Mouse (Mus musculus): ENCODE data around the gene Cct8l1. TPM values are rescaled to one million over a fixed set of nuclear protein-coding genes. Genes with fewer than 3 reads are reported as not detected.

Gene Cct8l1
- total RNA-seq (2021), result not detected
- long read RNA-seq, experiment 1, result 0 reads
- long read RNA-seq, experiment 2, result 0 reads

GRCm38 (mm10) chr5:25515767-25516166, at the start of gene Cct8l1:
Gene Cct8l1 (plus strand): TSS chr5:25516067.
- DNase-seq (ENCODE audit: low spot score in 2 of 2), result no peak

GRCm38 (mm10) chr5:25472070-25472469, 43.8 kb upstream of the Cct8l1 start:
- no peak for DNase-seq (ENCODE audit: low spot score in 2 of 2)

- DNase-seq (ENCODE audit: low spot score in 2 of 2), result no peak
Observed at GRCm38 (mm10) chr5:25475789-25476188, 40.1 kb upstream of the Cct8l1 start.

GRCm38 (mm10) chr5:25478863-25479262, 37.0 kb upstream of the Cct8l1 start:
- DNase-seq (ENCODE audit: low spot score in 2 of 2), result no peak

- DNase-seq (ENCODE audit: low spot score in 2 of 2), result no peak
Observed at GRCm38 (mm10) chr5:25496652-25497051, 19.2 kb upstream of the Cct8l1 start.

- no peak for DNase-seq (ENCODE audit: low spot score in 2 of 2)
Observed at GRCm38 (mm10) chr5:25497369-25497719, 18.5 kb upstream of the Cct8l1 start.

GRCm38 (mm10) chr5:25497720-25498345, 18.0 kb upstream of the Cct8l1 start:
- DNase-seq (ENCODE audit: low spot score in 2 of 2), result peak; percentile 11 to 31

- DNase-seq (ENCODE audit: low spot score in 2 of 2), result peak; percentile 59 to 71
Observed at GRCm38 (mm10) chr5:25498346-25498820, 17.5 kb upstream of the Cct8l1 start, which contains the start of gene Kmt2c. Gene Kmt2c (minus strand): TSS chr5:25498783.

- peak; percentile 32 to 46 for DNase-seq (ENCODE audit: low spot score in 2 of 2)
Observed at GRCm38 (mm10) chr5:25498821-25499422, 16.9 kb upstream of the Cct8l1 start.

GRCm38 (mm10) chr5:25499423-25500398, 16.2 kb upstream of the Cct8l1 start:
- peak; percentile 94 to 99 for DNase-seq (ENCODE audit: low spot score in 2 of 2)

- DNase-seq (ENCODE audit: low spot score in 2 of 2), result no peak
Observed at GRCm38 (mm10) chr5:25500686-25501085, 15.2 kb upstream of the Cct8l1 start.

- no peak for DNase-seq (ENCODE audit: low spot score in 2 of 2)
Observed at GRCm38 (mm10) chr5:25506041-25506440, 9.8 kb upstream of the Cct8l1 start.

GRCm38 (mm10) chr5:25516301-25516895, 531 bp downstream of the Cct8l1 start:
- DNase-seq (ENCODE audit: low spot score in 2 of 2), result no peak

GRCm38 (mm10) chr5:25517550-25517949, 1.7 kb downstream of the Cct8l1 start:
- no peak for DNase-seq (ENCODE audit: low spot score in 2 of 2)

GRCm38 (mm10) chr5:25519820-25520219, 4.0 kb downstream of the Cct8l1 start:
- DNase-seq (ENCODE audit: low spot score in 2 of 2), result no peak

GRCm38 (mm10) chr5:25521461-25521860, 5.6 kb downstream of the Cct8l1 start:
- no peak for DNase-seq (ENCODE audit: low spot score in 2 of 2)

GRCm38 (mm10) chr5:25526116-25526515, 10.2 kb downstream of the Cct8l1 start:
- no peak for DNase-seq (ENCODE audit: low spot score in 2 of 2)

- DNase-seq (ENCODE audit: low spot score in 2 of 2), result no peak
Observed at GRCm38 (mm10) chr5:25526926-25527325, 11.1 kb downstream of the Cct8l1 start.

- DNase-seq (ENCODE audit: low spot score in 2 of 2), result no peak
Observed at GRCm38 (mm10) chr5:25527971-25528370, 12.1 kb downstream of the Cct8l1 start.

GRCm38 (mm10) chr5:25528851-25529528, 13.1 kb downstream of the Cct8l1 start:
- DNase-seq (ENCODE audit: low spot score in 2 of 2), result no peak
